ENCODE assay signal across 18 mouse cellular contexts in genomic region chr17:90202785-90203184, GRCm38 (mm10).
"Had no signal": no experiment of that assay in that cellular context is flagged by ENCODE, and none has a peak within 500 bp of the region (broad histone marks: within the 10 kb centered on the region; RNA-seq: fewer than 3 reads in every experiment).

No protein-coding gene starts in this region.

- H3K4me2 ChIP-seq: lung, embryonic 14.5 days; midbrain, embryonic 12.5 days; neural tube, embryonic 13.5 days; neural tube, embryonic 15.5 days had no signal

- H3K36me3 ChIP-seq: midbrain, embryonic 10.5 days; midbrain, embryonic 12.5 days; neural tube, embryonic 13.5 days; neural tube, embryonic 15.5 days had no signal

- DNase-seq: lung, embryonic 14.5 days; lung, postnatal 10 days; lung, postnatal 4 days; midbrain, embryonic 14.5 days; retina, postnatal 1 day; right cerebral cortex, adult 18-20 months; right cerebral cortex, postnatal 25 days; right cerebral cortex, postnatal 4 days; spleen, adult 18-20 months; thymus, adult 18-20 months; thymus, postnatal 14 days; thymus, postnatal 36 days had no signal

- H3K9me3 ChIP-seq: midbrain, embryonic 10.5 days; midbrain, embryonic 12.5 days; neural tube, embryonic 13.5 days; neural tube, embryonic 15.5 days had no signal

- H3K4me1 ChIP-seq: midbrain, embryonic 10.5 days; midbrain, embryonic 12.5 days had no signal

- H3K27ac ChIP-seq: midbrain, embryonic 10.5 days; midbrain, embryonic 12.5 days; neural tube, embryonic 13.5 days; neural tube, embryonic 15.5 days had no signal

- H3K9ac ChIP-seq: lung, embryonic 14.5 days; midbrain, embryonic 12.5 days; neural tube, embryonic 13.5 days; neural tube, embryonic 15.5 days had no signal

- H3K4me3 ChIP-seq: midbrain, embryonic 10.5 days; midbrain, embryonic 12.5 days; myocyte; neural tube, embryonic 13.5 days; neural tube, embryonic 15.5 days had no signal

- ATAC-seq: midbrain, embryonic 16.5 days had no signal

- H3K27me3 ChIP-seq: midbrain, embryonic 12.5 days; neural tube, embryonic 13.5 days; neural tube, embryonic 15.5 days had no signal
